Comparison of ENCODE assay signal across 8 mouse cellular contexts in the genomic region with DNA sequence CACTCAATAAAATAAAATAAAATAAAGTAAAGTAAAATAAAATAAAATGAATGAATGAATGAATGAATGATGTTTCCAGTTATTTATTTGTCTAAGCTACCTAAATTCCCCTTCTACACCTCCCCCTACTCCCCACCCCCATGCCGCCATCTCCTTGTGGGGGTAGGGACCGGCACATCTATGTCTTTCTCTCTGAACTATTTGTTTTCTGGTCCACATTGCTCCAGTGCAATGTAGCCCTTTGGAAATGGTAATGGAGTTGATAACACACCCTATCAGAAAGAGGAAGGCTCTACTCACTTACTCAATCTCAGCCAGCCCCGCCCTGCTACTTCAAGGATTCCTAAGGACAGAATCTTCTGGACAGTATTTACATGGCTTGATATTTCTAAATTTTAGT. TPM values are rescaled to one million over a fixed set of nuclear protein-coding genes. Genes with fewer than 3 reads are reported as not detected.
DNase-seq lines count a peak whose midpoint lies in the region; ATAC-seq and TF ChIP-seq lines count a peak whose summit lies in the region.

No protein-coding gene starts in this region.

- H3K4me1 ChIP-seq in lung, embryonic 15.5 days: no peaks in the 10 kb centered on the region
- H3K4me1 ChIP-seq in lung, adult 2 months (ENCODE audit: control insufficient read depth, insufficient read depth, low read length): no peaks in the 10 kb centered on the region

- H3K36me3 ChIP-seq in lung, embryonic 15.5 days: no peaks in the 10 kb centered on the region

- peak; percentile 96 for ATAC-seq in lung, embryonic 15.5 days (ENCODE audit: borderline replicate concordance, extremely low read depth, low FRiP score, low TSS enrichment)
- peak; percentile 98 for ATAC-seq in megakaryocyte-erythroid progenitor cell, adult 5-6 weeks (replicated peaks; ENCODE audit: low FRiP score, low TSS enrichment, poor library complexity, severe bottlenecking)

- no peak for TF ChIP-seq POLR2A in lung, adult 2 months (IDR thresholded peaks at IDR 0.05; ENCODE audit: borderline replicate concordance, extremely low read depth, low read depth, low read length)

- H3K9ac ChIP-seq in lung, embryonic 15.5 days: no peak overlapping the region

- H3K27ac ChIP-seq in lung, embryonic 15.5 days: no peak overlapping the region

- 43% methylated on average over 3 of the region's 3 CpGs for WGBS in lung, embryonic 15.5 days
- 47% methylated on average over 3 of the region's 3 CpGs for WGBS in lung, adult 2 months

- no peak for TF ChIP-seq CTCF in lung, adult 2 months (IDR thresholded peaks at IDR 0.05; ENCODE audit: insufficient read depth, low read length)

- H3K4me2 ChIP-seq in lung, embryonic 15.5 days: no peak overlapping the region

- H3K4me3 ChIP-seq in lung, embryonic 15.5 days: no peak overlapping the region
- no peak overlapping the region for H3K4me3 ChIP-seq in lung, adult 2 months (replicated peaks; ENCODE audit: extremely low read depth, low read depth, low read length)

- H3K9me3 ChIP-seq in lung, embryonic 15.5 days: no peaks in the 10 kb centered on the region

- H3K27me3 ChIP-seq in lung, embryonic 15.5 days: no peaks in the 10 kb centered on the region

- DNase-seq in adrenal gland, adult 8-10 months: peak; percentile 5
- DNase-seq in adrenal gland, postnatal 10 days: no peak
- no peak for DNase-seq in lung, adult 2 months
- peak; percentile 61 for DNase-seq in embryo, embryonic 10.5 days (ENCODE audit: low spot score)
- peak; percentile 39 for DNase-seq in heart, postnatal 4 days
- DNase-seq in testis, postnatal 14 days (ENCODE audit: low spot score): peak; percentile 31

RNA-seq across cellular contexts. Expression of a gene that starts 54.4 kb away (rescaled TPM):
- total RNA-seq in adrenal gland, adult 8-10 months (2022): 10 to 100 TPM; 18.3 to 24.6 (median 22.7) TPM
- 10 to 100 TPM; 17.0 to 18.1 TPM for total RNA-seq in adrenal gland, postnatal 10 days (2021)
- 75.1 and 75.3 TPM in 2 replicates for polyA plus RNA-seq in lung, embryonic 15.5 days (2015; fragmentation: Nextera tagmentation; extraction: Ambion mirVana)
- 2.8 and 5.0 TPM in 2 replicates for polyA plus RNA-seq in lung, adult 2 months (2012; rRNA removed)
- 10 to 100 TPM; 16.3 to 19.1 TPM for total RNA-seq in heart, postnatal 4 days (2021)
- 31.7 TPM in 2 replicates for total RNA-seq in megakaryocyte-erythroid progenitor cell, adult 5-6 weeks (2014; fragmentation: Nextera tagmentation)
- 37.6 and 39.4 TPM in 2 replicates for total RNA-seq in megakaryocyte-erythroid progenitor cell, adult 5-6 weeks (2017)

Comparison
In these comparisons a context has a peak if more than half of its experiments do, and no peak if none do; other contexts are left out.
1. DNase-seq: peak in adrenal gland, adult 8-10 months (single experiment), embryo, embryonic 10.5 days (single experiment), heart, postnatal 4 days (single experiment) and testis, postnatal 14 days (single experiment); none in adrenal gland, postnatal 10 days (single experiment) and lung, adult 2 months (single experiment).